Mouse (Mus musculus) neural tube, embryonic 11.5 days (tissue): ENCODE data around the gene Cmip. TPM values are rescaled to one million over a fixed set of nuclear protein-coding genes. Genes with fewer than 3 reads are reported as not detected.

Experiments used
- ATAC-seq: fragments of 200-750 bp; cut with Nextera tagmentation; 2 replicates; pipeline ENCODE4 v1.8.0; 2017; ENCODE audit warnings: moderate number of reproducible peaks, mild to moderate bottlenecking, moderate TSS enrichment, moderate library complexity; ENCODE audit not compliant: insufficient read depth, low FRiP score, low TSS enrichment
- DNase-seq: peaks from one replicate; pipeline ENCODE4 v3.0.0-alpha.2; 2015; ENCODE audit warnings: low spot score
- H3K27ac ChIP-seq: fragments of 300-500 bp; sonication (generic); 2 replicates; pipeline ENCODE4 v1.5.1; 2014; ENCODE audit warnings: low read depth, mild to moderate bottlenecking, low read length
- H3K27me3 ChIP-seq: fragments of 300-500 bp; sonication (generic); 2 replicates; pipeline ENCODE4 v1.6.1; 2014; ENCODE audit warnings: mild to moderate bottlenecking, low read length, mixed read lengths; ENCODE audit not compliant: control insufficient read depth, insufficient read depth
- H3K36me3 ChIP-seq: fragments of 300-500 bp; sonication (generic); 2 replicates; pipeline ENCODE4 v1.6.1; 2014; ENCODE audit warnings: mild to moderate bottlenecking, low read length, moderate library complexity, mixed read lengths; ENCODE audit not compliant: control insufficient read depth, insufficient read depth
- H3K4me1 ChIP-seq: fragments of 300-500 bp; sonication (generic); 2 replicates; pipeline ENCODE4 v1.6.1; 2014; ENCODE audit warnings: low read length, mixed read lengths; ENCODE audit not compliant: control insufficient read depth, insufficient read depth
- H3K4me2 ChIP-seq: fragments of 300-500 bp; sonication (generic); 2 replicates; pipeline ENCODE4 v1.6.1; 2014; ENCODE audit warnings: low read depth, mild to moderate bottlenecking, moderate library complexity
- H3K4me3 ChIP-seq: fragments of 300-500 bp; sonication (generic); 2 replicates; pipeline ENCODE4 v1.5.1; 2014; ENCODE audit warnings: low read depth, low read length
- H3K9ac ChIP-seq: fragments of 300-500 bp; sonication (generic); 2 replicates; pipeline ENCODE4 v1.6.1; 2014; ENCODE audit warnings: mild to moderate bottlenecking, low read length
- H3K9me3 ChIP-seq: fragments of 300-500 bp; sonication (generic); 2 replicates; pipeline ENCODE4 v1.6.1; 2016; ENCODE audit warnings: low read length; ENCODE audit not compliant: control insufficient read depth
- WGBS: fragments of 180-500 bp; shearing (Covaris S2); extraction: QIAGEN DNeasy Blood & Tissue Kit; methylation state at CpG from one replicate; pipeline ENCODE4 v1.1.7; 2014; 5-methylcytosine and 5-hydroxymethylcytosine counted together
- polyA plus RNA-seq: library from polyadenylated mRNA; unstranded; fragments of >200 nt; fragmentation: Nextera tagmentation; extraction: Ambion mirVana; gene quantifications from 2 replicates; pipeline ENCODE4 v1.2.1, GENCODE M21; 2014

Cmip gene
- polyA plus RNA-seq, 1 experiment from 2014 or later, result 56.7 TPM

DNA sequence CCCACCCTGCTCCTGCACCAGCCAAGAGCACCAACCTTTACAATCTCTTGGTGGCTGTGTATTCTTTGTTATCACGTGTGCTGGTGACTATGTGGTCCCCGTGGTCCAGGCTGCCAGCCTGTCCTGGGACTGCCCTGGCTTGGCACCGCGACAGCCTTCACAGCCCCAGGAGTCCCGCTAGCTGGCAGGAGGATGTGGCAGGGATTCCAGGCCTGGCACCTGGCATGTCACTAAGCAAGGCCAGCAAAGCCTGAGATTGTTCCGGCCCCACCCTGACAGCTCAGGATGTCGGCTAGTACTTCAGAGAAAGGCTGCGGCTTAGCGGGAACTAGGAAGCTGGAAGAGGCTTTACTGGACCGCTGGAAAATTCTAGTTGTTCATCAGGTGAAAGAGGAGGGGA is 106.4 kb downstream of the Cmip start:
- Histone ChIP-seq H3K27ac (no peak overlapping the region), H3K9me3 (no peaks in the 10 kb centered on the region), H3K27me3 (no peaks in the 10 kb centered on the region), H3K4me1 (0 out of 2 replicates have a peak, but pooled peaks cover 3% of the 10 kb centered on the region), H3K4me3 (no peak overlapping the region), H3K36me3 (no peaks in the 10 kb centered on the region), H3K4me2 (no peak overlapping the region), H3K9ac (no peak overlapping the region)
- DNase-seq (no peak), ATAC-seq (no peak)
- 92% methylated on average over 10 of the region's 10 CpGs for WGBS

DNA sequence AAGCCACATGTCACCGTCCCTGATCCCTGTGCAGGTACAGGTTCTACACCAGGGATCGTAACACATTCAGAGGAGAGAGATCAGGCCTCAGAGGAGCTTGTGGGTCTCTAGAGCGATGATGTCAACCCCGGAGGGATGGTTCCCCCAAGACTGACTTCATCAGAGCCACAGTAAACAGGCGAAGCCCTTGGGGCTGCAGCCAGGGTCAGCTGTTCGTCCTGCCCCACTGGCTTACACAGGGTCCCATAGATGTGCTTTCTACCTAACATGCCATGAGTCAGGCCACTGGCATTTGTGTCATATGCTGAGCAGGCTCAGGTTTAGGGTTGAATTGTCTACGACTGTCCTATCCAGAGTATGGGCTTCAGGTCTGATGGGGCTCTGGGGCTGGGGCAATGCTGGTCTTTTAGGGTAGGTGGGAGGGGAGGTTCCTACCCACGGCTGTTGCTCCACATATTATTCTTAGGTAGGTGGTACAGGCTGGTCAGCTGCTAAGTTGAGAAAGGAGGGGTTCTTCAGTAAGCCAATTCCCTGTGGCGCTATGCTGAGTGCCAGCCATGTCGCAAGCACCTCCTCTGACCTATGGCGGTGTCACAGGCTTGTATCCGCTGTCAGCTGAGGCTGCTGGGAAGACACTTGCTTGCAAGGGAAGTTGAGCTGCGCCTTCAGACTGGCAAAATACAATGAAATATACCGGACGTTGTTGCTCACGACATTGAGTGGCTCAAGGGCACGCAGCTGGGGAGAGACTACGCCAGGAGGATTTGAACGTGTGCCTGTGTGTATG is 107.7 kb downstream of the Cmip start:
- no peaks in the 10 kb centered on the region for H3K9me3 ChIP-seq
- no peak for ATAC-seq
- DNase-seq, result no peak
- H3K4me3 ChIP-seq, result no peak overlapping the region
- no peaks in the 10 kb centered on the region for H3K27me3 ChIP-seq
- H3K4me2 ChIP-seq, result no peak overlapping the region
- no peaks in the 10 kb centered on the region for H3K36me3 ChIP-seq
- WGBS, result 89% methylated on average over 19 of the region's 19 CpGs
- no peak overlapping the region for H3K27ac ChIP-seq
- H3K4me1 ChIP-seq, result peaks cover 3% of the 10 kb centered on the region; the same call in 1 of the 2 replicates
- H3K9ac ChIP-seq, result no peak overlapping the region

DNA sequence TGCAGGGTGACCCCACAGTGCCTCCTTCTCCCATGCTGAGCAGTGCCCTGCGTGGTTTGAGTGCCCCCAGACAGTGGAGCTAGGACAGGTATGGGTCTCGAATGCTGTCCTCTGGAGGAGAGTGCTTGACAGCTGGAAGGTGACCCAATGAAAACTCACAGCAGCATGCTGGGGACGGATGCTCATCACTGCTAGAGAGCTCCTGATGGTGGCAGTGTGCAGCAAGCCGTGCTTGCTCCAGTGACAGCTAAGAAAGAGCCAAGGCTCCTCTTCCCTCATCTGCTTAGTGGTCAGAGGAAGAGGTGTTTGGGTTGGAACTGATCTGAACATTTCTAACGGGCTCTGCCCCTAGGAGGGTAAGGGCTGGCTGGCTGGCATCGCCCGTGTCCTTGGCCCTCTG is 109.6 kb downstream of the Cmip start:
- no peak for ATAC-seq
- Histone ChIP-seq H3K27me3 (no peaks in the 10 kb centered on the region), H3K9ac (no peak overlapping the region), H3K4me2 (no peak overlapping the region), H3K4me1 (peaks cover 13% of the 10 kb centered on the region), H3K36me3 (no peaks in the 10 kb centered on the region), H3K4me3 (no peak overlapping the region), H3K27ac (no peak overlapping the region), H3K9me3 (no peaks in the 10 kb centered on the region)
- no peak for DNase-seq
- WGBS, result 55% methylated on average over 7 of the region's 7 CpGs

DNA sequence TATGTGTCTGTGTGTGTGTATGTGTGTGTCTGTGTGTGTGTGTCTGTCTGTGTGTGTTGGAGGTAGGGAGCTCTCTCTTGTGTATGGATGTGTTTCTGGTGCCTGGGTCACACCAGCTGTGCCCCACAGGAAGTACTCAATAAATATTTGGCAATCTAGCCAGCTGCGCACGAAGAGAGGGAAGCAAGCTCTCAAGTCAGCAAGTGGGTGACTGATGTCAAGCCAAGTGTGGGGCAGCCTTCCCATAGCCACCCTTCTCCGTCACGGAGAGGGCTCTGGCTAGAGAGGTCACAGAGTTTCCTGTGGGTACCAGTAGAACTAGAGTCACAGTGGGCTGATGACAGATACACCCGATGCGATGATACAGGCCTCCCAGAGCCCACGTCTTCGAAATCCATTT is 110.6 kb downstream of the Cmip start:
- peaks cover 17% of the 10 kb centered on the region for H3K4me1 ChIP-seq
- no peak for DNase-seq

DNA sequence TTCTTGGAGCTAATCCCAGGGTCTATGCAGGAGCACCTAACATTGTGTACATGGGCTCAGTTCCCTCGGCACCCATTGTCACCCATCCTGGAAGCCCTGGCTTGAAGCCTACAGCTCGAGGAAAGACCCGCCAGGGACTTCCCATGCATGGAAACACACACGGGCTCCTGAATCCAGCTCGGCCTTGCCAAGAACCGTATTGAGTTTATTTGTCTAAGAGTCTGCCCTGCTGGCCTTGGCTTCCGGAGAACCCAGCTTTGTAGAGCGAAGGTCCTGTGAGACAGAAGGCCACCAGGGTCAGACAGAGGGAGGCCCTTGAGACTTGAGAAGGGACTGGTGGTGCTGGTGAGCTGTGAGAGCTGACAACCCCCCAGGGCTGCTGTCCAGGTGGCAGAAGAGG is 111.9 kb downstream of the Cmip start:
- no peak overlapping the region for H3K4me2 ChIP-seq
- no peak overlapping the region for H3K4me3 ChIP-seq
- H3K27me3 ChIP-seq, result no peaks in the 10 kb centered on the region
- ATAC-seq (no peak), DNase-seq (no peak)
- 83% methylated on average over 8 of the region's 8 CpGs for WGBS
- H3K36me3 ChIP-seq, result no peaks in the 10 kb centered on the region
- no peaks in the 10 kb centered on the region for H3K9me3 ChIP-seq
- no peak overlapping the region for H3K9ac ChIP-seq
- H3K27ac ChIP-seq, result no peak overlapping the region
- H3K4me1 ChIP-seq, result peaks cover 17% of the 10 kb centered on the region

More for the DNA sequence above, 110.6 kb downstream of the Cmip start:
- Histone ChIP-seq H3K4me3 (no peak overlapping the region), H3K9me3 (no peaks in the 10 kb centered on the region), H3K9ac (no peak overlapping the region), H3K27ac (no peak overlapping the region), H3K36me3 (no peaks in the 10 kb centered on the region), H3K4me2 (no peak overlapping the region), H3K27me3 (no peaks in the 10 kb centered on the region)
- 80% methylated on average over 8 of the region's 8 CpGs for WGBS
- no peak for ATAC-seq

DNA sequence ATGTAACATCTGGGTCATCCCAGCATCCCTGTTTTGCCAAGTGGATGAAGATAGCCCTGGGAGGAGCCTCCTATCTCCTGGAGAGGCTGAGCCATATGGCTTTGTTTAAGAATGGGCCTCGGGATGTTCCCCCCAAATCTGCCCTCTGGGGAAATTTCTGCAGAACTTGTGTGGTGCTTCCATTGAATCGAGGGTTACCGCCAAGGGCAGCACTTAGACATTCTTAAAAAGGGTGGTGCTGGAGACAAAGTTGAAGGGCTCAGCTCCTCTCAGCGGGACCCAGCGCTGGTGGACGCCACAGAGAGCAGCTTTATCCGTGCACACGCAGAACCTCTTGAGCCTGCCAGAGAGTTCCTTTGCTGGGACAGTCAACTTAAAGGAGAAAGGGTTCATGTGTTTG is 113.1 kb downstream of the Cmip start:
- WGBS, result 78% methylated on average over 8 of the region's 8 CpGs
- Histone ChIP-seq H3K4me1 (peaks cover 17% of the 10 kb centered on the region), H3K36me3 (no peaks in the 10 kb centered on the region), H3K4me2 (no peak overlapping the region), H3K4me3 (no peak overlapping the region), H3K27ac (no peak overlapping the region), H3K9ac (no peak overlapping the region), H3K27me3 (no peaks in the 10 kb centered on the region), H3K9me3 (no peaks in the 10 kb centered on the region)
- no peak for ATAC-seq
- no peak for DNase-seq

DNA sequence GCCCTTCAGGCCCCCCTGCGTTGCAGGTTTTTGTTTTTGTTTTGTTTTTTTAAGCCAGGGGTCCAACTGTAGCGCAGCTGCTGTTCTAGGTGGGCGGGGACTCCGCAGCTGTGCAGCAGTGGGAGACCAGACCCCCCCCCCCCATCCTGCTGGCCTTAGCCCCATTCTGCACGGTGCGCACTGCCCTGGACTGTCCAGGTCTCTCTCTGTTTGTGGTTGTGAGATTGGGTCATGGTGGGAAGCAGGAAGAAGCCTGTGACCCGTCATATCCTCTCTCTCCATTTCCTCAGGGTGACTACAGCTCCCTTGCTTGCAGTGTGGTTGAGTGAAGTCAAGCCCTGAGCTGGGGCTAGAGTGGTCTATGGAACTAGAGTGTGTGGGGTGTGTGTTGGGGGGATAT is 114.3 kb downstream of the Cmip start:
- H3K9me3 ChIP-seq, result no peaks in the 10 kb centered on the region
- no peak for DNase-seq
- ATAC-seq, result peak; percentile 68
- H3K36me3 ChIP-seq, result no peaks in the 10 kb centered on the region
- no peak overlapping the region for H3K27ac ChIP-seq
- peaks cover 17% of the 10 kb centered on the region for H3K4me1 ChIP-seq
- H3K9ac ChIP-seq, result no peak overlapping the region
- H3K4me2 ChIP-seq, result no peak overlapping the region
- H3K4me3 ChIP-seq, result no peak overlapping the region
- no peaks in the 10 kb centered on the region for H3K27me3 ChIP-seq
- WGBS, result 59% methylated on average over 7 of the region's 7 CpGs

DNA sequence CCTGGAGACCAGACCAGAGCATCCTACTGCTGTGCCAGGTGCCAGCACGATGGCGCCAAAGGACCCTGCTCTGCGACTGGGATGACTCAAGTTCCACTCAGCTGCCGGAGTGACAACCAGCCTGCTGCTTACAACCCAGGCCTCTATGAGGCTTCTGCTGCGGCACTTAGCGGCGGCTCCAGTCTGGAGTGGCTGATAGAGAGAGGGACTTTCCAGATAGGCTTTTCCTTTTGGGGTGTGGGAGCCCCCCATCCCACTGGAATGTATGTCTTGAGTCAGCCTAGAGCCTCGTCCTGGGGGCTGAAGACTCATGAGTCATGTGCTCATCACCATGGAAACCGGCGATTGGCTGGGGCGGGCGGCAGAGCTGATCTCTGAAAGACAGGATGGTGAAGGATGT is 115.2 kb downstream of the Cmip start:
- ATAC-seq (0 out of 2 replicates have a peak, but pooled peaks have one; percentile 8), DNase-seq (no peak)
- no peaks in the 10 kb centered on the region for H3K9me3 ChIP-seq
- H3K27ac ChIP-seq, result no peak overlapping the region; the same call in 1 of the 2 replicates
- H3K27me3 ChIP-seq, result no peaks in the 10 kb centered on the region
- peak overlapping the region; percentile 18; the same call in 1 of the 2 replicates for H3K9ac ChIP-seq
- H3K4me3 ChIP-seq, result no peak overlapping the region
- no peaks in the 10 kb centered on the region for H3K36me3 ChIP-seq
- H3K4me1 ChIP-seq, result peaks cover 17% of the 10 kb centered on the region
- no peak overlapping the region for H3K4me2 ChIP-seq
- WGBS, result 78% methylated on average over 12 of the region's 12 CpGs

DNA sequence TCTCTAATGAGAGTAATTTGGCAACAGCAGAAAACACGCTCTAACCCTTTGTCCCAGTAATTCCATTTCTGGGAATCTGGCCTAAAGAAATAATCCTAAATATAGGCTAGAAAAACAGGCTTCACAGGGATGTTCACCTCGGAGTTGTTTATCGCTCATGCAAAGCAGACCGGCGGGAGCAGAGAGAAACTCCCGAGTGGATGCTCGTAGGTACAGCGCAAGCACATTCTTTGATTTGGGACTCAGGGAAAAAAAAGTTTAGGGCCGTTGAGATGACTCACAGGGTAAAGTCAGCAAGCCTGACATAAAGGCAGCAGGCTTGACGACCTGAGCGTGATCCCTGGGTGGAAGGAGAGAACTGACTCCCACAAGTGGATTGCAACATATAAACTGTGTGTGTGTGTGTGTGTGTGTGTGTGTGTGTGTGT is 116.2 kb downstream of the Cmip start:
- no peak for ATAC-seq
- DNase-seq, result no peak
- Histone ChIP-seq H3K9ac (no peak overlapping the region), H3K4me3 (no peak overlapping the region), H3K27ac (no peak overlapping the region), H3K36me3 (no peaks in the 10 kb centered on the region), H3K27me3 (no peaks in the 10 kb centered on the region), H3K4me1 (peaks cover 17% of the 10 kb centered on the region), H3K4me2 (no peak overlapping the region), H3K9me3 (no peaks in the 10 kb centered on the region)
- 82% methylated on average over 11 of the region's 11 CpGs for WGBS
